Mouse (Mus musculus): ENCODE measurements around the gene Stx1a. TPM values are rescaled to one million over a fixed set of nuclear protein-coding genes. Genes with fewer than 3 reads are reported as not detected.
A peak's percentile ranks its signal among the peaks of the same experiment; 100 is the strongest.
"Not testable (repeated sequence)": the region's sequence is repeated elsewhere in the genome, so short reads cannot be mapped to it uniquely, and the experiment has no call there.

The Stx1a gene
- polyA plus RNA-seq, 1 experiment from 2014 or later = 13.1 TPM

DNA sequence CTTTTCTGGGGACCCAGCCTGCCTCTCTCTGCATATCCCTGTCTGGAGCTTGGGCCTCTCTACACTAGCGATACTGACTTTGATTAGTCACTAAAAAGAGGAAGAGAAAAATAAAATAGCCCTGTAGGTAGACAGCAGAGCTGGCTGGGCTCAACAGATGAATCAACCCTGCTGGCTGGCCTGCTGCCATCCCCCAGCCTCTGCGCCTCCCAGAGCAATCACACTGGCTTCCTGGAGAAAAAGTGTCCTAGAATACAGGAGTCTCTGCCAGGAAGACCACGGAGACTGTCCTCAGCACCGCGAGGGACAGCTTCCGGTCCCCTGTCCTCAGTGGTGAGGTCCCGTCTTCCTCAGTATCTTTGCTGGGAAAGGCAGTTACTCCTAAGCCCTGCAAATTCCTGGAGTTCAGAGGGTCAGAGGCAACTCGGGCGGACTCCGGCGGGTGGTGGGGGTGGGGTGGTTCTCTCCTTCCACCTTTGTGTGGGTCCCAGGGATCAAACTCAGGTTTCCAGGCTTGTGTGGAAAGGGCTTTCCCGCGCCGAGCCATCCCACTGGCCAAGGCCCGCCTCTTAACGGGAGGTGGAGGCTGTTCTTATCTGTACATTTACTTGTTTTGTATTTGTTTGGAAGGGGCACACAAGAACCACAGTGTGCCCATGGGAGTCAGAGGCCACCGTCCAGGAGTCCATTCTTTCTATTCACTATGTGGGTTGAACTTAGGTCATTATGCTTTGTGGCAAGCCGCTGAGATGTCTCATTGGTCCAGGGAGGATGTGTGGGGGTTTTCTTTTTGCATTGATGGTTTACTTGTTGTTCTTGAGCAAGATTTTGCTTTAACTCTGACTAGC lies 5.9 kb downstream of the Stx1a start:
- Histone ChIP-seq H3K27ac (peak overlapping the region; percentile 22; the same call in 1 of the 2 replicates), H3K9ac (peak overlapping the region; percentile 25; the same call in 1 of the 2 replicates), H3K9me3 (no peaks in the 10 kb centered on the region), H3K4me1 (peaks cover 32% of the 10 kb centered on the region), H3K36me3 (no peaks in the 10 kb centered on the region), H3K27me3 (no peaks in the 10 kb centered on the region), H3K4me2 (replicated peaks) (no peak overlapping the region), H3K4me3 (no peak overlapping the region)
- ATAC-seq (ENCODE audit: low FRiP score, low read depth) = no peak
- WGBS = 57% methylated on average over 18 of the region's 18 CpGs

DNA sequence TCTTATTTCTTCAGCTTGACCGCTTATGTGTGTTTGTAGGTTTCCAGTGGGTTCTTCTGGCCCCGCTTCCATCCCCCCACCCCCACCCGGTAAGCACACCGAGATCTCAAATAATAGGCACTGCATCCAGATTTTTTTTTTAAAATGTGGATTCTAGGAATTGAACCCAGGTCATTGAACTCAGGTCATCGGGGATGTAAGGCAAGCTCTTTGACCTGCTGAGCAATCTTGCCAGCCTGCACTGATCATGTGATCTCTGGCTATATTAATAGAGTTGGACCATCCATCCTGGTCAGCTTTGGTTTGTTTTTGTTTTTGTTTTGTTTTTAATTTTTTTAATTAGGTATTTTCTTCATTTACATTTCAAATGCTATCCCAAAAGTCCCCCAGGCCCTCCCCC lies 9.3 kb downstream of the Stx1a start:
- no peak overlapping the region for H3K4me3 ChIP-seq
- peaks cover 4% of the 10 kb centered on the region for H3K9me3 ChIP-seq
- no peak overlapping the region for H3K27ac ChIP-seq
- 90% methylated on average over 5 of the region's 5 CpGs for WGBS
- H3K36me3 ChIP-seq = peaks cover 3% of the 10 kb centered on the region
- no peak for ATAC-seq (ENCODE audit: low FRiP score, low read depth)
- peaks cover 25% of the 10 kb centered on the region for H3K4me1 ChIP-seq
- H3K27me3 ChIP-seq = no peaks in the 10 kb centered on the region
- H3K4me2 ChIP-seq (replicated peaks) = no peak overlapping the region
- H3K9ac ChIP-seq = no peak overlapping the region

DNA sequence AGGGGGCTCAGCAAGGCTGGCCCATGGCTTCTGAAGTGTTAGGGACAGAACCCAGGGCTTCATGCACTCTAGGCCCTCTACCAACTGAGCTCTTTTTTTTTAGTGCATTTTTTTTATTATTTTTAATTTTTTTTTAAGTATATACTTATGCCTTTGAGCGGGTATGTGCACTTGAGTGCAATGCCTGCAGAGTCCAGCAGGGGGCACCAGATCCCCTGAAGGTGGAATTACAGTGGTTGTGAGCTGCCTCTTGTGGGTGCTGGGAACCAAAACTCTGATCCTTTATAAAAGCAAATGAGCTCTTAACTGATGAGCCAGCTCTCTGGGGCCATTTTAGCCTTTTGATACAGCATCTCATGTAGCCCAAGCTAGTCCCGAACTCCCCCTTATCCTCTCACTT lies 11.3 kb downstream of the Stx1a start:
- WGBS = 94% methylated on average over 2 of the region's 2 CpGs
- Histone ChIP-seq H3K27ac (no peak overlapping the region), H3K9ac (no peak overlapping the region), H3K9me3 (peaks cover 4% of the 10 kb centered on the region), H3K4me1 (peaks cover 12% of the 10 kb centered on the region), H3K27me3 (no peaks in the 10 kb centered on the region), H3K4me3 (no peak overlapping the region), H3K4me2 (replicated peaks) (no peak overlapping the region), H3K36me3 (peaks cover 23% of the 10 kb centered on the region)
- ATAC-seq (ENCODE audit: low FRiP score, low read depth) = no peak

DNA sequence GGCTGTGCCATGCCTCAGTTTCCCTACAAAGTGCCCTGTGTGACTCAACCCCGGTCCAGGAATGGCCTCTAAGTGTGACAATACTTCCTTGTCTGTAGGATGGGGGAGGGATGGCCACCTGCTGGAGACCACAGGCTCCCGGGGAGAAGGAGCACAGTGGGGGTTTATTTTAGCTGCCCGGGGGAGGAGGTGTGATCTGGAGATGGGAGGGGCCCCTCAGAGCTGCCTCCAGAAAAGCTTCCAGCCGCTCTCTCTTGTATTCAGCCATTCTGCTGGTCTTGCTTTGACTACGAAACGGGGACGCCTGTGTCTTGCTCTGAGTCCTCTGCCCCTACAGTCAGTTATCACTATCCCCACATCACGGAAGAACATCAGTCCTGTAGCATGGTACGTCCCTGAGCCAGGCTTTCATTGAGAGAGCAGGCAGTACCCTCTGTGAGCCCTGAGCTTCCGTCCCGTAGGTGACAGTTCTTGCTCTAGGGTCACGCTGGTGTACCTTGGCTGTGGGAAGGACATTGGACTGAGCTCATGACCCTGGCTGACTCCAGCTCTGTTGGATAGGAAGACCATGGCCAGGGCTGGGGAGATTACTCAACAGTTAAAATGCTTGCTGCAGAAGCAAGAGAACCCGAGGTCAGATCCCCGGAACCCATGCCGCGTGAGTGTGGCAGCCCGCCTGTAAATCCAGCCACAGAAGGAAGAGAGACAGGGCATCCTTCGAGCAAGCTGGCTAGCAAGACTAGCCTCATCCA lies 12.5 kb downstream of the Stx1a start:
- Histone ChIP-seq H3K4me2 (replicated peaks) (no peak overlapping the region), H3K9me3 (peaks cover 4% of the 10 kb centered on the region), H3K4me3 (no peak overlapping the region), H3K27me3 (no peaks in the 10 kb centered on the region), H3K27ac (no peak overlapping the region), H3K36me3 (peaks cover 31% of the 10 kb centered on the region), H3K4me1 (peaks cover 12% of the 10 kb centered on the region), H3K9ac (no peak overlapping the region)
- WGBS = 64% methylated on average over 18 of the region's 18 CpGs
- no peak for ATAC-seq (ENCODE audit: low FRiP score, low read depth)

DNA sequence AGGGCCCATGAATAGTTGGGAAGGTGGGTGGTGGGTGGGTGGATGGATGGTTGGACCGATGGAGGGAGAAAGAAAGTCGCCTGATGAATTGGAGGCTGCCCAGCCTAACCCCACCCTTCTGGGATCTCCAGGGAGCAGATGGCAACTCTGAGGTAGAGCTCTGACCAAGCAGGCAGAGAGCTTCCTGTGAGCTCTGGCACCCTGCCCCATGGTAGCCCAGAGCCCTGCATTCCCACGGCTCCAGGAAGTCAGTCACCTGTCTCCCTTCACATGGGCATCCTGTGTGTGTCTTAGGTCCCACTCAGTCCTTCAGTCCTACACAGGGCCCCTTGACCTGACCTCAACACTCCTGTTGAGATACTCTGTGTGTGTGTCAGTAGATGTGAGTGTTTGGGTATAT lies 14.7 kb downstream of the Stx1a start:
- H3K4me2 ChIP-seq (replicated peaks) = no peak overlapping the region
- H3K9me3 ChIP-seq = peaks cover 4% of the 10 kb centered on the region
- 87% methylated on average over 3 of the region's 3 CpGs for WGBS
- ATAC-seq (ENCODE audit: low FRiP score, low read depth) = no peak
- no peak overlapping the region for H3K4me3 ChIP-seq
- H3K9ac ChIP-seq = no peak overlapping the region
- H3K27ac ChIP-seq = no peak overlapping the region
- no peaks in the 10 kb centered on the region for H3K27me3 ChIP-seq
- peaks cover 40% of the 10 kb centered on the region for H3K36me3 ChIP-seq
- peaks cover 12% of the 10 kb centered on the region for H3K4me1 ChIP-seq

DNA sequence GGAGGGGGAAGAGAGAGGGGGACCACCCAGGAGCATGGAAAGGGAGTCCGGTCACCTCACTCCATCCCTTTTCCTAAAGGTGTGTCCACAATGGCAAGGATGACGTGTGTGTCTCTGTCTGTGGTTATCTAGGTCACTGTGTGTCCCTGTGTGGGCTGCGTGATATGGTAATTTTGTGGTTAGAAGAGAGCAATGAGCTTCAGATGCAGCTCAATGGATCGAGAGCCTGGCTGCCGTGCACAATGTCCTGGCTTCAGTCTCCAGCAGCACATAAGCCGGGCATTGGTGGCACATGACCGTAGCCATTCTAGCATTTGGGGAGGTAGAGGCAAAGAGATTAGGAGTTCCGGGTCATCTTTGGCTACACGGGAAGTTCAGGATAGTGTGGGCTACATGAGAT lies 16.3 kb downstream of the Stx1a start:
- H3K36me3 ChIP-seq = peaks cover 47% of the 10 kb centered on the region
- no peak for ATAC-seq (ENCODE audit: low FRiP score, low read depth)
- no peak overlapping the region for H3K9ac ChIP-seq
- 87% methylated on average over 9 of the region's 9 CpGs for WGBS
- H3K4me2 ChIP-seq (replicated peaks) = no peak overlapping the region
- peaks cover 12% of the 10 kb centered on the region for H3K4me1 ChIP-seq
- no peak overlapping the region for H3K4me3 ChIP-seq
- H3K9me3 ChIP-seq = peaks cover 3% of the 10 kb centered on the region
- H3K27ac ChIP-seq = no peak overlapping the region
- H3K27me3 ChIP-seq = no peaks in the 10 kb centered on the region

DNA sequence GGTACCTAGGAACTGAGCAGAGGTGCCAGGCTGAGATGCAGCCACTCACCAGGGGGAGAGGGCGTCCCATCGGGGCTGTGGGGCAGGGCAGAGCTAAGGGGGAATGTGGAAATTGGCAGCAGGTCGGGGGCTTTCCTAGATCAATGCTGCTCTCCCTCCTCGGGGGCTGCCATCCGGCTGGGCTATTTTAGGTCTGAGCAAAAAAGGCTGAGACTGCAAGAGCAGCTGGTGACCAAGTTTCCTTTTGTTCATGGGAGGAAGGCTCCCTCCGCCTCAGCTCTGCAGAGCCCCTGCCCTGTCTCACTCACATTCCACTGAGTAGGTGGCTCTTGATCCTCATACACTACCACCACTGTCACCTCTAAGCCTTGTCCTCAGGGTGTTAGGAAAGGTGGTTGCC lies 16.8 kb downstream of the Stx1a start:
- H3K9me3 ChIP-seq = no peaks in the 10 kb centered on the region
- no peak overlapping the region for H3K27ac ChIP-seq
- H3K4me1 ChIP-seq = peaks cover 12% of the 10 kb centered on the region
- no peak for ATAC-seq (ENCODE audit: low FRiP score, low read depth)
- H3K9ac ChIP-seq = 0 out of 2 replicates have a peak overlapping the region, but pooled peaks have one; percentile 13
- peaks cover 52% of the 10 kb centered on the region for H3K36me3 ChIP-seq
- H3K4me3 ChIP-seq = no peak overlapping the region
- no peaks in the 10 kb centered on the region for H3K27me3 ChIP-seq
- no peak overlapping the region for H3K4me2 ChIP-seq (replicated peaks)
- WGBS = 64% methylated on average over 6 of the region's 6 CpGs

DNA sequence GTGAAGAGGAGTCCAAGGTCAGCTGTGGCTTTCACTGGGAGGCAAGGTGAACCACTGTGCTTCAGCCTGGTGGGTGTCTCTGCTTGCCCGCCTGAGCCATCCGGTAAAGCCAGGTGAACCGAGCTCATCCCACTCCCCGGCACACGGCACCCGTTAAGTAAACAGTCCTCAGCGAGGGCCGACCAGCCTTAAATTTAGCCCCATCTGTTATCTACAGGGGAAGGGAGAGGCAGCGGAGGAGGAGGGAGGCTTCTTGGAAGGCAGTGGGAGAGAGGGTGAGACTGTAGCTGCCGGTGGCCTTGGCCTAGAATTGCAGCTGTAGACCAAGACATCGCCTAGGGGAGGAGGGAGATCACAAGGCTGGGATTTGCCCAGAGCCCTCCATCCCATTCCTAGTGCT lies 17.5 kb downstream of the Stx1a start:
- peaks cover 60% of the 10 kb centered on the region for H3K36me3 ChIP-seq
- 64% methylated on average over 11 of the region's 11 CpGs for WGBS
- H3K9ac ChIP-seq = no peak overlapping the region
- H3K4me2 ChIP-seq (replicated peaks) = no peak overlapping the region
- H3K4me3 ChIP-seq = no peak overlapping the region
- H3K27me3 ChIP-seq = no peaks in the 10 kb centered on the region
- H3K4me1 ChIP-seq = peaks cover 7% of the 10 kb centered on the region
- H3K27ac ChIP-seq = no peak overlapping the region
- no peaks in the 10 kb centered on the region for H3K9me3 ChIP-seq
- no peak for ATAC-seq (ENCODE audit: low FRiP score, low read depth)

DNA sequence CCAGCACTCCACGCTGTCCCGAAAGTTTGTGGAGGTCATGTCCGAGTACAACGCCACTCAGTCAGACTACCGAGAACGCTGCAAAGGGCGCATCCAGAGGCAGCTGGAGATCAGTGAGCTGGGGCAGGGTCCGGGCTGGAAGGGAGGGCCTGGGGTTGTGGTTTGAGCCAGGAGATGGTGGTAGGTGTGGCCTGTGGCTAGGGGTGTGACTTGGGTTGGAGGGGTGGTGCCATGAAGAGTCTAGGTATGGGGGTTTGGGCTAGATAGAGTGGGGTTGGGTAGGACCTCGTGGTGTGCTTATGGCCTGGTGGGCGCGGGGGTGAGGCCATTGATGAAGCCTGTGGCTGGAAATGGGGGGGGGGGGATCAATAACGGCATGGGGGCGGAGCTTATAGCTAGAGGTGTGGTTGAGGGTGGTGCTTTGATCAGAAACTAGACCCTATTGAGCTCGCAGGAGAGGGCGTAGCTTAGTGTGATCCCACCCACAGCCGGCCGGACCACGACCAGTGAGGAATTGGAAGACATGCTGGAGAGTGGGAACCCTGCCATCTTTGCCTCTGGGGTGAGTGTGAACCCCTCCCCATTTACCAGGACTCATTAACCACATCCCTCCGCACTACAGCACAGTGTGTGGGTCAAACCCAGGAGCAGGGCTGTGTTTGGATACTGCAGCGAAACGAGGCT lies 19.0 kb downstream of the Stx1a start:
- H3K27ac ChIP-seq = no peak overlapping the region
- H3K27me3 ChIP-seq = no peaks in the 10 kb centered on the region
- no peak overlapping the region for H3K9ac ChIP-seq
- H3K4me2 ChIP-seq (replicated peaks) = no peak overlapping the region
- H3K36me3 ChIP-seq = peaks cover 69% of the 10 kb centered on the region
- no peak for ATAC-seq (ENCODE audit: low FRiP score, low read depth)
- H3K4me3 ChIP-seq = no peak overlapping the region
- 23% methylated on average over 21 of the region's 21 CpGs for WGBS
- H3K9me3 ChIP-seq = no peaks in the 10 kb centered on the region
- H3K4me1 ChIP-seq = no peaks in the 10 kb centered on the region

DNA sequence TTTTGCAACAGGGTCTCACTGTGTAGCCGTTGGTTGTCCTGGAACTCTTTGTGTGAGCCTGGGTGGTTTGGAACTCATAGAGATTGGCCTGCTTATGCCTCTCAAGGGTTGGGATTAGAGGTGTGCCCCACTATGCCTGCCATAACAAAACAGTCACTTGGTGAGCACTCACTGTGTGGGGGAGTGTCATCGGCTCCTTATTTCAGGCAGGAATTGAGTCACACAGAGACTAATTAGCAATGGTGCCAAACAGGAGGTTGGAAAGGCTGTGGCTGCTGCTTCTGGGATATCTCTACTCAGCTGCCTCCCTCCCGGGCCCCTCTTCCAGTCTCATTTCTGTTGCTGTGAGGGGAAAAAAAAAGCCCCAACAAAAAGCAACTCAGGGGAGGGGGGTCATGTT lies 21.3 kb downstream of the Stx1a start:
- Histone ChIP-seq H3K9ac (no peak overlapping the region), H3K4me2 (replicated peaks) (no peak overlapping the region), H3K27ac (no peak overlapping the region), H3K36me3 (peaks cover 64% of the 10 kb centered on the region), H3K4me1 (no peaks in the 10 kb centered on the region), H3K9me3 (no peaks in the 10 kb centered on the region), H3K27me3 (no peaks in the 10 kb centered on the region), H3K4me3 (no peak overlapping the region)
- no peak for ATAC-seq (ENCODE audit: low FRiP score, low read depth)
- 90% methylated on average over 3 of the region's 3 CpGs for WGBS

DNA sequence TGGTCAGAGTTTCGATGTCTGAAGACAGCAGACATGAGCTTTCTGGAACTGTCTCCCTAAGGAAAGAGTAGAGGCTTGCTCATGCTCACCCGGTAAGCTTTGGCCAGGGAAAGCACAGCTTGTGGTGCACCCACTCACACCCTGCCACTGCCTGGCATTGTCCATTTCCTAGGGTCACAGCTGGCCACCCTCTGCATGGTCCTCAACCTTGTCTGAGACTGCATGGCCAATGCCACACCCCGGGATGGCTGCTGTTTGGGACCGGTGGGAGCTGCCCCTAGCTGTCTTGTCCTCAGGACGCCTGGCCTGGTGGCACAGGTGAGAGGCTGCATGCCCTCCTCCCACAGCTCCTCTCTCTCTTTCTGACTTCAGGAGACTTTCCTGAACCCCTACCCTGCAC lies 25.3 kb downstream of the Stx1a start:
- H3K36me3 ChIP-seq = peaks cover 82% of the 10 kb centered on the region
- WGBS = 88% methylated on average over 5 of the region's 5 CpGs

DNA sequence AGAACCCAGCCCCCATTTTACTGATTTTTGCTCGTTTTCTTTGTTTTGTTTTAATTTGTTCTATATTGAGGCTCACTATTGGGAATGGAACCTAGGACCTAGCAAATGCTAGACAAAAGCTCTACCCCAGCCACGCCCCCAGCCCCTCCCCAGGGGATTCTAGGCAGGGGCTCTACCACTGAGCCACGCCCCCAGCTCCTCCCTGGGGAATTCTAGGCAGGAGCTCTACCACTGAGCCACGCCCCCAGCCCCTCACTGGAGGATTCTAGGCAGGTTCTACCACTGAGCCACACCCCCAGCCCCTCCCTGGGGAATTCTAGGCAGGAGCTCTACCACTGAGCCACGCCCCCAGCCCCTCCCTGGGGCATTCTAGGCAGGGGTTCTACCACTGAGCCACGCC lies 26.0 kb downstream of the Stx1a start:
- 89% methylated on average over 6 of the region's 6 CpGs for WGBS
- peaks cover 87% of the 10 kb centered on the region for H3K36me3 ChIP-seq

More for the DNA sequence above, 25.3 kb downstream of the Stx1a start:
- no peaks in the 10 kb centered on the region for H3K4me1 ChIP-seq
- ATAC-seq (ENCODE audit: low FRiP score, low read depth) = no peak
- no peak overlapping the region for H3K4me2 ChIP-seq (replicated peaks)
- H3K4me3 ChIP-seq = no peak overlapping the region
- no peak overlapping the region for H3K9ac ChIP-seq
- no peak overlapping the region for H3K27ac ChIP-seq
- no peaks in the 10 kb centered on the region for H3K27me3 ChIP-seq
- H3K9me3 ChIP-seq = no peaks in the 10 kb centered on the region

More for the DNA sequence above, 26.0 kb downstream of the Stx1a start:
- H3K9me3 ChIP-seq; H3K9ac ChIP-seq; H3K4me1 ChIP-seq; ATAC-seq (ENCODE audit: low FRiP score, low read depth); H3K27me3 ChIP-seq; H3K27ac ChIP-seq; H3K4me3 ChIP-seq; H3K4me2 ChIP-seq (replicated peaks): not testable (repeated sequence)
